Mouse (Mus musculus): ENCODE measurements at regions not wholly inside any gene's neighbourhood (a gene's known extent, or its start where the extent isn't known, plus 50 kb on each side); places are given as distances from the start of the nearest gene placed in this dataset.
"Not testable (repeated sequence)": the region's sequence is repeated elsewhere in the genome, so short reads cannot be mapped to it uniquely, and the experiment has no call there.

DNA sequence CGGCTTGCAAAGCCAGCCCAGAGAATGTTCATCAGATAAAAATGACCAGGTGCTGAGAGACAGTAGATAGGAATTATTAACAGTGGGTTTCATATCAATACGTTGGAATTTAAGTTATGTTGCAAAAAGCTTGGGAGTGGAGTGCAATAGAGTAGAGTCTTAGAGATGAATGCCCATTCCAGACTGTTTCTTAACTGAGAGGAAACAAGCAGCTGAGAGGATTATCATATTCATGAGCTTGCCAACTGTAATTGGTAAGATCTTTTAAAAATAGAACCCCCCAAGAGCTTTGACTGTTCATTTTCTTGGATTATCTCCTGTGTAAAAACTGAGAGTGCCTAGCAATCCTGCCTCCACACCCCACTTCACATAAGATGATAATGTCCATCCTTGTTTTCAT is 854.9 kb downstream of the Abca13 start:
- Histone ChIP-seq H3K9me3 (ENCODE audit: low read length) (peaks cover 19% of the 10 kb centered on the region), H3K4me3 (replicated peaks; ENCODE audit: low read length) (no peak overlapping the region), H3K36me3 (ENCODE audit: insufficient read depth, low read length) (no peaks in the 10 kb centered on the region), H3K4me1 (replicated peaks; ENCODE audit: low read depth, low read length) (peaks cover 6% of the 10 kb centered on the region; the same call in 1 of the 2 replicates), H3K27me3 (ENCODE audit: insufficient read depth, low read length) (no peaks in the 10 kb centered on the region)
- TF ChIP-seq POU5F1 (IDR thresholded peaks at IDR 0.05; ENCODE audit: borderline replicate concordance, low read length) (no peak), CTCF (conservative IDR thresholded peaks at IDR 0.05; ENCODE audit: low read length) (no peak), NANOG (IDR thresholded peaks at IDR 0.05; ENCODE audit: borderline replicate concordance, low read length) (no peak)

DNA sequence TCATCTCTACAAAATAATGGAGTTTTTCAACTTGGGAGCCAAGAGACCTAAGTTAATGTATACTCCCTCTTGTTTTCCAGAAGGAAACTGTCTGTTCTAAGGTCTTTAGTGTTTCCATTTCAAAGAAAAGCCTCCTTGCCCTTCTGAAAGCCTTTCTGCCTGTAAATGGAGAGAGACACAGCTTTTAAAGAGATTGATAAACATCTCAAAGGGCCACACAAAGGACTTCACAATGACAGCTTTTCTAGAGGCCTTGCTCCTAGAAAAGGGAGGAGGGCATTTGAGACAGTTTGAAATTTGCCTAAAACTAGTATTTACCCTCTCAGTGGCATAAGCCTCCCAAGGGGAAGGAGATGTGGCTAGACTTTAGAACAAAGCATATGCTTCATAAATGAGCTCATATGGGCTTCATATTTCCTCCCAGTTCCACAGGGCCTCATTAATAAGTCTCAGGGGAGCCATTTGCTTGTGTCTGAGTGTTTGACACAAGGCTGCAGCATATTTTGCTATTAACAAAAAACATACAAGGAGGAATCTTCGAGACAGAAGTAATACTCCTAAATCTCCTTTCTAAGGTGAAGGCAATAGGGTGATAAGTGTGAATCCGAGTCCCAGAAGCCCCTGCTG is 860.0 kb downstream of the Abca13 start:
- TF ChIP-seq NANOG (IDR thresholded peaks at IDR 0.05; ENCODE audit: borderline replicate concordance, low read length) = peak; percentile 80
- 0 out of 2 replicates have a peak, but pooled peaks have one; percentile 15 for TF ChIP-seq POU5F1 (IDR thresholded peaks at IDR 0.05; ENCODE audit: borderline replicate concordance, low read length)
- no peak for TF ChIP-seq CTCF (conservative IDR thresholded peaks at IDR 0.05; ENCODE audit: low read length)

DNA sequence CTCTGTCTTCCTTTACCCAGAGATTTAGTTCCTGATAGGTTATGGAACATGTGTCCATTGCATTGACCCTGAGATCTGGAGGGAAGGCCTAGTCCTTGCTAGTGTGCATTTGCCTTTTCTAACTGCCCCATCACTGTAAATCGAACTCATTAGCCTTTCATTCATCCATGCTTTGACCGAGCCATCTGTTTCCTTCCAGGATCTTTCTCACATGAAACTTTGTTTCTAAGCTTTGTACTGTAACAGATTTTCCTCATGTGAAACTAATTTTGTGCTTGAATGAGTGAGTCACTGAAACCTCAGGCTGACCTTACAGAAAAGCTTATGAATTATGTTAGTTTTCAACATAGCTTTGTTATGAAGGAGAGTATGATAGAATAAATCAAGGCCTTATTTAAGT is 880.1 kb downstream of the Abca13 start:
- peaks cover 3% of the 10 kb centered on the region; the same call in 1 of the 2 replicates for H3K9me3 ChIP-seq (ENCODE audit: low read length)

More for the DNA sequence above, 860.0 kb downstream of the Abca13 start:
- no peaks in the 10 kb centered on the region for H3K27me3 ChIP-seq (ENCODE audit: insufficient read depth, low read length)
- no peak overlapping the region for H3K4me3 ChIP-seq (replicated peaks; ENCODE audit: low read length)
- H3K36me3 ChIP-seq (ENCODE audit: insufficient read depth, low read length) = peaks cover 9% of the 10 kb centered on the region; the same call in 1 of the 2 replicates
- peaks cover 27% of the 10 kb centered on the region for H3K9me3 ChIP-seq (ENCODE audit: low read length)
- peaks cover 14% of the 10 kb centered on the region for H3K4me1 ChIP-seq (replicated peaks; ENCODE audit: low read depth, low read length)

DNA sequence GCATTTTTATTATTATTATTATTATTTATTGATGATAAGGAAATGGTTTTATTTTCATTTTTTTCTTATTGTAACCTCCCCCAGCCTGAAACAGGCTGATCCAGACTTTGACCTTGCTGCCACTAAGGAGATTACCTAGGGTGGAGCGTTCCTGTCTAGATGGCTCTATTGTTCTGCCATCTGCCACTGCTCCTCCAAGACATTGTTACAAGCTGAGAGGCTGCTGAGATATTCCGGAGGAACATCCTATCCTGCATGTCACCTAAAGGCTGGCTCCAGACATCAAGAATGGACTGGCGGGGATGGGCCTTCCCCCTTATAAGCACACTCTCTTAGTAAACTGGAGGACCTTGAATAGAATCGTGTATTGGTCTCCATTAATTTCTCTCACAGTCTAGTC is 896.2 kb downstream of the Abca13 start:
- H3K9me3 ChIP-seq (ENCODE audit: low read length) = peaks cover 21% of the 10 kb centered on the region
- no peak overlapping the region for H3K4me3 ChIP-seq (replicated peaks; ENCODE audit: low read length)
- no peak for TF ChIP-seq POU5F1 (IDR thresholded peaks at IDR 0.05; ENCODE audit: borderline replicate concordance, low read length)
- TF ChIP-seq CTCF (conservative IDR thresholded peaks at IDR 0.05; ENCODE audit: low read length) = no peak
- TF ChIP-seq NANOG (IDR thresholded peaks at IDR 0.05; ENCODE audit: borderline replicate concordance, low read length) = peak; percentile 83
- H3K4me1 ChIP-seq (replicated peaks; ENCODE audit: low read depth, low read length) = peaks cover 8% of the 10 kb centered on the region
- H3K36me3 ChIP-seq (ENCODE audit: insufficient read depth, low read length) = no peaks in the 10 kb centered on the region; the same call in 1 of the 2 replicates
- no peaks in the 10 kb centered on the region for H3K27me3 ChIP-seq (ENCODE audit: insufficient read depth, low read length)

More for the DNA sequence above, 880.1 kb downstream of the Abca13 start:
- Histone ChIP-seq H3K4me1 (replicated peaks; ENCODE audit: low read depth, low read length) (no peaks in the 10 kb centered on the region), H3K27me3 (ENCODE audit: insufficient read depth, low read length) (no peaks in the 10 kb centered on the region), H3K36me3 (ENCODE audit: insufficient read depth, low read length) (no peaks in the 10 kb centered on the region), H3K4me3 (replicated peaks; ENCODE audit: low read length) (no peak overlapping the region)
- TF ChIP-seq NANOG (IDR thresholded peaks at IDR 0.05; ENCODE audit: borderline replicate concordance, low read length) = no peak
- no peak for TF ChIP-seq POU5F1 (IDR thresholded peaks at IDR 0.05; ENCODE audit: borderline replicate concordance, low read length)
- TF ChIP-seq CTCF (conservative IDR thresholded peaks at IDR 0.05; ENCODE audit: low read length) = no peak

DNA sequence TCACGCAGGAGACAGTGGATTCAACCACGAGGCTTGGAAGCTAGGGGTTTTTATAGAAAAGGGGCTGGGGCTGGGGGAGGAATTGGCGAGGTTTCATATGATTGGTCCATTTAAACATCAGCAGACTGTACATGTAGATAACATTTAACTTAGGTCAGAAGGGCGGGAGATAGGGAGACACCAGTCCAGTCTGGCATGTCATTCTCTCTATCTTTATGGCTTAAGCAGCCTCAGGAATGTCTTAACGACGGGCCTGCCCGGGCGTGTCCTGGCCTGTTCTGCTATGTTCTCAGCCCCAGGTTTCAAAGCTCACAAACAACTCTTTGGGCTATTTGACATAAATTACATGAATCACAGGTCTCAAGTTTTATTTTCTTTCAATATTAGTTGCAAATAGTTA is 910.6 kb downstream of the Abca13 start:
- H3K27me3 ChIP-seq (ENCODE audit: insufficient read depth, low read length); H3K4me1 ChIP-seq (replicated peaks; ENCODE audit: low read depth, low read length); H3K4me3 ChIP-seq (replicated peaks; ENCODE audit: low read length); H3K36me3 ChIP-seq (ENCODE audit: insufficient read depth, low read length): not testable (repeated sequence)
- H3K9me3 ChIP-seq (ENCODE audit: low read length) = peaks cover 63% of the 10 kb centered on the region

DNA sequence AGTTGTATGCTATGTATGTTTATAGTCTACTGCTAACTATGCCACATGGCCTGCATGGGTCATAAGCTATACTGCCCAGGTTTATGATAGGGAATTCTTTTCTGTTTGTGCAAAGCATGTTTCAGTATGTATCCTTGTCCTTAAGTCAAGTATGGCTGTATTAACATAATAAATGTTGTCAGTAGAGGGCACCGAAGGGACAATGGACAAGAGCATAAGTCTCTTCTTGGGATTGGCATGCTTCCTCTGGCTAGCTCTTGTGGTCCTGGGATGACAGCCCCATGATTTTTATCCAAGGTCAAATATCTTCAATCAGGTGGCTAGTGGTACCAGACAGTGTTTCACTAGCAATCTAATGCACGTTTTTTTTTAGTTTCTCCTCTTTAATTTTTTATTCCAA is 913.3 kb downstream of the Abca13 start:
- Histone ChIP-seq H3K27me3 (ENCODE audit: insufficient read depth, low read length) (no peaks in the 10 kb centered on the region), H3K36me3 (ENCODE audit: insufficient read depth, low read length) (no peaks in the 10 kb centered on the region), H3K9me3 (ENCODE audit: low read length) (peaks cover 68% of the 10 kb centered on the region), H3K4me1 (replicated peaks; ENCODE audit: low read depth, low read length) (no peaks in the 10 kb centered on the region), H3K4me3 (replicated peaks; ENCODE audit: low read length) (no peak overlapping the region)
- TF ChIP-seq POU5F1 (IDR thresholded peaks at IDR 0.05; ENCODE audit: borderline replicate concordance, low read length) = no peak
- TF ChIP-seq NANOG (IDR thresholded peaks at IDR 0.05; ENCODE audit: borderline replicate concordance, low read length) = no peak
- no peak for TF ChIP-seq CTCF (conservative IDR thresholded peaks at IDR 0.05; ENCODE audit: low read length)

DNA sequence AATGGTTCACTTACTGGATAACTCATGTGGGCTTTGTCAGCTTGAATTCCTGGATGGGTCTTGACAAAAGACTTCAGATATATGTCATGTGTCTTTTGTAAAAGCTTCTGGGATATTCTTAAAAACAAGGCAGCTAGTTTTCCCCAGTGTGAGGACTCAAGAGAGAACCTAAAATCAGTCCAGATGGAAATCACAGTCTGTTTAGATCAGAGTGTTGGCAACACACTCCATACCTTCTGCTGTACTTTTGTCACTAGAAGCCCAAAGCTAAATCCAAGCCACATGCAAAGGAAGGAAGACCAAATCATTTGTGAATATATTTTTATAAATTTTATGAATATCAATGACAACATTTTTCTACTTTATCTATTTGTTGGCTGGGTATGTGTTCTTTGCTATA is 950.4 kb downstream of the Abca13 start:
- Histone ChIP-seq H3K4me3 (replicated peaks; ENCODE audit: low read length) (no peak overlapping the region), H3K9me3 (ENCODE audit: low read length) (peaks cover 7% of the 10 kb centered on the region), H3K27me3 (ENCODE audit: insufficient read depth, low read length) (no peaks in the 10 kb centered on the region), H3K4me1 (replicated peaks; ENCODE audit: low read depth, low read length) (no peaks in the 10 kb centered on the region), H3K36me3 (ENCODE audit: insufficient read depth, low read length) (no peaks in the 10 kb centered on the region)
- no peak for TF ChIP-seq NANOG (IDR thresholded peaks at IDR 0.05; ENCODE audit: borderline replicate concordance, low read length)
- TF ChIP-seq POU5F1 (IDR thresholded peaks at IDR 0.05; ENCODE audit: borderline replicate concordance, low read length) = no peak
- no peak for TF ChIP-seq CTCF (conservative IDR thresholded peaks at IDR 0.05; ENCODE audit: low read length)

DNA sequence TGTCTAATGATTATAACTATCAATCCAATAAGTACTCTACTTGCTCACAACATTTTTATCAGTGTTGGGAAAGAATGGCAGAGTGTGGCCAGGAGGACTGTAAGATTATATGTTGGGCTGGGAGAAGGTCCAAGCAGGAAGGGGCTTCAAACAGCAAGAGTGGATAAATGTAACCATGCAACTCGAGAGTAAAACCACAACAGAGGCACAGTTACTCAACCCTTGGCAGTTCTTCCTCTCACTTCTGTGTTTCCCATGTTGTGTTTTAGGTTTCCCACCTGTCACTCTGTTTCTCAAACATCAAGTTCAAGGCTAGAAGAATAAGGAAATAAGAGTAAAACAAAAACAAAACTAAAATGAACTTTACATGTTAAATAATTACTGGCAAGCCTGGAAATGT is 957.4 kb downstream of the Abca13 start:
- Histone ChIP-seq H3K9me3 (ENCODE audit: low read length) (no peaks in the 10 kb centered on the region), H3K4me3 (replicated peaks; ENCODE audit: low read length) (no peak overlapping the region), H3K4me1 (replicated peaks; ENCODE audit: low read depth, low read length) (no peaks in the 10 kb centered on the region), H3K36me3 (ENCODE audit: insufficient read depth, low read length) (no peaks in the 10 kb centered on the region), H3K27me3 (ENCODE audit: insufficient read depth, low read length) (no peaks in the 10 kb centered on the region)
- no peak for TF ChIP-seq POU5F1 (IDR thresholded peaks at IDR 0.05; ENCODE audit: borderline replicate concordance, low read length)
- no peak for TF ChIP-seq CTCF (conservative IDR thresholded peaks at IDR 0.05; ENCODE audit: low read length)

DNA sequence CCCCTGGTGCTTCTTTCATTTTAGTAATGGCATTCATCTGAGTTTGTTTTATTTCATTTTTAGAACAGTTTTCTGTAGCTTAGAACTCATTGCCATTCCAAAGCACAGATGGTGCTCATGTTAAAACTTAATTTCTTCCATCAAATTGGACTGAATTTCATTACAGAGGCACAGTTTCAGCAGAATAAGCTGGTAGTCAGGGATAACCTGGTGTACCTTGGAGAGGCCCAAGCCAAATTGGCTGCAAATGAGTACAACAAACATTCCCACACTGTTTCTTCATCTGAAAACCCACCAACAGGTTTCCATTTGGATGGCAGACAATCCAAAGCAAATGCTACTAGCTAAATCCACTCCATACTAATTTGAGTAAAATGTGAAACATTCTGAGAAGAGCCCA is 960.2 kb upstream of the Vwc2 start:
- no peaks in the 10 kb centered on the region for H3K27me3 ChIP-seq (ENCODE audit: insufficient read depth, low read length)
- TF ChIP-seq NANOG (IDR thresholded peaks at IDR 0.05; ENCODE audit: borderline replicate concordance, low read length) = no peak
- TF ChIP-seq CTCF (conservative IDR thresholded peaks at IDR 0.05; ENCODE audit: low read length) = no peak
- no peak for TF ChIP-seq POU5F1 (IDR thresholded peaks at IDR 0.05; ENCODE audit: borderline replicate concordance, low read length)

More for the DNA sequence above, 960.2 kb upstream of the Vwc2 start:
- Histone ChIP-seq H3K4me1 (replicated peaks; ENCODE audit: low read depth, low read length) (no peaks in the 10 kb centered on the region), H3K4me3 (replicated peaks; ENCODE audit: low read length) (no peak overlapping the region), H3K36me3 (ENCODE audit: insufficient read depth, low read length) (no peaks in the 10 kb centered on the region), H3K9me3 (ENCODE audit: low read length) (no peaks in the 10 kb centered on the region; the same call in 1 of the 2 replicates)
